Mouse (Mus musculus): ENCODE measurements around the gene Grin3b. TPM values are rescaled to one million over a fixed set of nuclear protein-coding genes. Genes with fewer than 3 reads are reported as not detected.

Grin3b gene
- total RNA-seq, 2 experiments from 2014 or later, result 0.25 to 0.28 TPM

DNA sequence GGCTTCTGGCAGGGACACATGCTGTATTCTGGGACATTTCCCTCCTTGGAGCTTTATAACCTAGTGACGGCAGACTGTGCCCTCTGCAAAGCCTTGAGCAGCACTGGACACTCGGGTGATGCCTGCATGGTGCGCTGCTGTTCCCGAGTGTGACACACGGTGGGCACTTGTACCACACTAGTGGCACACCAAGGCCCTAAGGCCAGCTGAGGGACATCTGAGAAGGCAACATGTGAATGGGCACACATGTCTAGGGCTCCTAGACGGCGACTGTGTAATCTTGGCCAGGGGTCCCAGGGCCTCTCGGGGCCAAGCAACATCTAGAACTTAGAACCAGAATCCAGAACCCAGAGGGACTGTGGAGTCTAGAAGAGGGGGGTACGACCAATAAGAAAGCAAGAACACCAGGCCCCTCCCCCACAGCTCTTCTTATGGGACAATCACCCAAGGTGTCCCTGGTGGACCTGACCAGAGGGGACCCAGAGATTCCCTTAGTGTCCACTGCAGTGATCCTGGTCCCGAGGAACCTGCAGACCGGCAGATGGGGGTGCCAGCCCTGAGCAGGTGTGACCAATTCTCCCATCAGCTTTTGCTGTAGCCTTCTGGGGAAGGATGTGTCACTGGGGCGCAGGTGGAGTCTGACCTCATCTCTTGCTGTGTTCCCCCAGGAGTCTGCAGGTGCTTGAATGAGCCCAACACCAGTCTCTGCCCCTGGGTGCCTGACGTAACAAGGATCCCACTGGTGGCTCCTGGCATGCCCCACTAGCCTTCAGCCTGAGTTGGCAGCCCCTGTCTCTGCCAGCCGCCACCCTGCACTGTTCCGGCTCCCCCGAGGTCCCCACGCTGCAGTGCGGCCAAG lies 40.3 kb upstream of the Grin3b start:
- H3K4me3 ChIP-seq, result no peak overlapping the region
- intact Hi-C loops (cut with DNase I), result no loop called here
- H3K27ac ChIP-seq, result no peak overlapping the region
- no peak for DNase-seq
- no peak for TF ChIP-seq CTCF (IDR thresholded peaks at IDR 0.05)

DNA sequence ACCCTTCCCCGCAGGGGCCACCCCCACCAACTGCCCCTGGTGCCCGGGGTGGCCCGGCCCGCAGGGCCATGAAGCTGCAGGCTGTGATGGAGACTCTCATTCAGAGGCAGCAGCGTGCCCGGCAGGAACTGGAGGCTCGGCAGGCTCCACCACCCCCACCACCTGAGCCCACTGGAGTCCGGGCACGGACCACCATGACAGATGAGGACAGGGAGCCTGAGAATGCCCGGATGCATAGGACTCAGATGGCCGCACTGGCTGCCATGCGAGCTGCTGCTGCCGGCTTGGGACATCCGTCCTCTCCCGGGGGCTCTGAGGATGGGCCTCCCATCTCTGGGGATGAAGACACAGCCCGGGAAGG lies 39.7 kb upstream of the Grin3b start:
- intact Hi-C loops (cut with DNase I), result no loop called here
- no peak for DNase-seq
- no peak overlapping the region for H3K27ac ChIP-seq
- H3K4me3 ChIP-seq, result no peak overlapping the region
- TF ChIP-seq CTCF (IDR thresholded peaks at IDR 0.05), result no peak

DNA sequence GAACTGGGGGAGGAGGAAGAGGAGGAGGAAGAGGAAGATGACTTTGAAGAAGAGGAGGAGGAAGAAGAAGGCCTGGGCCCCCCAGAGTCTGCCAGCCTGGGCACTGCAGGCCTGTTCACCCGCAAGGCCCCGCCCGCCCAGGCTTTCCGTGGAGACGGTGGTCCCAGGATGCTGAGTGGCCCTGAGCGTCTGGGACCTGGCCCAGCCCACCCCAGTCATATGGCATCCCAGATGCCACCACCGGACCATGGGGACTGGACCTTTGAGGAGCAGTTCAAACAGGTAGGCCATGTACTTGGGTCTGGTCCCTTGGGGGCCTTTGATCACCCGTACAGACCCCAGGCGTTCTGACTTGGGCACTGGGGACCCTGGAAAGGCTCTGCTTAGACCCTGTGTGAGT lies 38.7 kb upstream of the Grin3b start:
- no peak for DNase-seq
- intact Hi-C loops (cut with DNase I), result no loop called here
- Histone ChIP-seq H3K27ac (peak overlapping the region; percentile 77; the same call in 1 of the 2 replicates), H3K4me3 (no peak overlapping the region)
- TF ChIP-seq CTCF (IDR thresholded peaks at IDR 0.05), result no peak

DNA sequence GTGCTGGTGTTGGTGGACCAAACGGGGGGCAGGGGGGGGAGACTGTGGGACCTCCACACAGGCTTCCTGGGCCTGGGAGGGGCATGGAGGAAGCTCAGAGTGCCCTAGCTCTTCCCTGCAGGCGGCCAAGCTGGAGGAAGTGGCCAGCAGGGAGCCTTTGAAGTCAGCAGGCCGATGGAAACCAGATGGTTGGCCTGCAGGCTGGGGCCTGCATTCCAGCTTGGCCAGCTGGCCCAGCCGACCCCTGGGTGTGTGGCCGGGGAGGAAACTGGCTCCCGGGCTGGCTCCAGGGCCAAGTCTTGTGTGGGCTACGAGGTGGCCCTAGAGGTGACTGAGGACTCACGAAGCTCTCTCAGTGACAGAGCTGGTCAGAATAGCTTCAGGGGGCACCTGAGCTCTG lies 37.8 kb upstream of the Grin3b start:
- Histone ChIP-seq H3K4me3 (peak overlapping the region; percentile 1; the same call in 1 of the 2 replicates), H3K27ac (peak overlapping the region; percentile 77)
- no peak for TF ChIP-seq CTCF (IDR thresholded peaks at IDR 0.05)
- DNase-seq, result peak; percentile 88
- intact Hi-C loops (cut with DNase I), result no loop called here

DNA sequence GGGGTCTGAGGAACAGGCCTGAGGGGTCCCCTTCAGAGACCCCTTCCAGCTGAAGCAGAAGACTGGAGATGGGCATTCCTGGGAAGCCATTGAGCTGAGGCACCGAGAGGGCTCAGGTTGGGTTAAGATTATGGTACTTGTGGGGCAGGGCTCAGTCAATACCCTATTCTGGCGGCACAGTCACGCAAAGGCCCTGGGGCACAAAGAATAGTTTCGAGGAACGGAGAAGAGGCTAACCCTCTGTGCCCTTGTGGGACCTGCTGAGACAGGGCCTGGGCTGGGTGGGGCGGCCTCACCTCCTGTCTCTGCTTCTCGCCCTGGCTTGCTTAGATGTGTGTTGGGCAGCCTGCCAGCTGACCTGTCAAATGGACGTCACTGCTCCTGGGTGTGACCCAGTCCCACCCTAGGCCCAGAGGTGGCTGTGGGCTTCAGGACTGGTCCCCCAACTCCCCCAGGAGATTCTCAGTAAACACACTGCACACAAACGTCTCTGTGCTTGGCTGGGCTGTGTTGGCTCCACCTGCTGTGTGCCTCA lies 37.3 kb upstream of the Grin3b start:
- peak overlapping the region; percentile 1; the same call in 1 of the 2 replicates for H3K4me3 ChIP-seq
- H3K27ac ChIP-seq, result peak overlapping the region; percentile 77
- intact Hi-C loops (cut with DNase I), result no loop called here

DNA sequence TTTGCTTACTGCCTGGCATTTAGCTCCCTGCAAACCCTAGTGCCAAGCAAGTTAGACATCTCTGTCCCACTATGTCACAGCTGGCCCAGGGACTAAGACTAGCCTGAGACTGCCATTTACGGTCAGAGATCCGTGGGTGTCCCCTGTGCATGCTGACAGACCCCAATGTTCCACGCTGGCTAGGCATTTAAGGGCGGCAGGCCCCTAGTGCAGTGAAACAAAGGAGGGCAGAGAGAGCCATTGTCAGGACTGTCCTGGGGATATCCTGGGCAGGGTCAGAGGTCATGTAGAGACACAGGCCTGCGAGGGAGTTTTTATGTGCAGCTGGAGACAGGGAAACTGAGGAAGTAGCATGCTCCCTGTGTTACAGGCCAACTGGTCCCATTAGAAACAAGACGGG lies 36.7 kb upstream of the Grin3b start:
- DNase-seq, result no peak
- no peak for TF ChIP-seq CTCF (IDR thresholded peaks at IDR 0.05)
- intact Hi-C loops (cut with DNase I), result no loop called here
- Histone ChIP-seq H3K4me3 (peak overlapping the region; percentile 5), H3K27ac (peak overlapping the region; percentile 77)

More for the DNA sequence above, 37.3 kb upstream of the Grin3b start:
- TF ChIP-seq CTCF (IDR thresholded peaks at IDR 0.05), result no peak
- peak; percentile 52 for DNase-seq

DNA sequence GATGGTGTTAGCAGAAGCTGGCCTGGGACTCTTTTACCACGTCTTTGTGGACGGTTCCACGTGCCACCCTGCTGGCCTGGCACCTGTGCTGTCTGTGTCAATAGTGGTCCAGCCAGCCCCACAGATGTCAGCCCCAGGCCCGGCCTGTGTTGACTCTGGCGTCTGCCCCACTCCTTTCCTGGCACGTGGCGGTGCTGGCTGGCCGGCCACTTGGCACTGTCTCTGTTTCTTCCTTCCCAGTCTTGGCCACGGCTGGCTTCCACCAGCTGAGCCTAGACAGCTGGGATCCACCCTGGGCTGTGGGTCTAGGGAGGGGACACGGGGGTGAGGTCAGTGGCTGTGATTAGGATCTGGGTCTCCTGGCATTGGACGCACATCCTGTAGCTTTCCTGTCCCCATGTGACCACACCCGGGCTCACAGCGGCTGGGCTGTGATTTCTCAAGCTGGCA lies 36.2 kb upstream of the Grin3b start:
- H3K4me3 ChIP-seq, result peak overlapping the region; percentile 5

DNA sequence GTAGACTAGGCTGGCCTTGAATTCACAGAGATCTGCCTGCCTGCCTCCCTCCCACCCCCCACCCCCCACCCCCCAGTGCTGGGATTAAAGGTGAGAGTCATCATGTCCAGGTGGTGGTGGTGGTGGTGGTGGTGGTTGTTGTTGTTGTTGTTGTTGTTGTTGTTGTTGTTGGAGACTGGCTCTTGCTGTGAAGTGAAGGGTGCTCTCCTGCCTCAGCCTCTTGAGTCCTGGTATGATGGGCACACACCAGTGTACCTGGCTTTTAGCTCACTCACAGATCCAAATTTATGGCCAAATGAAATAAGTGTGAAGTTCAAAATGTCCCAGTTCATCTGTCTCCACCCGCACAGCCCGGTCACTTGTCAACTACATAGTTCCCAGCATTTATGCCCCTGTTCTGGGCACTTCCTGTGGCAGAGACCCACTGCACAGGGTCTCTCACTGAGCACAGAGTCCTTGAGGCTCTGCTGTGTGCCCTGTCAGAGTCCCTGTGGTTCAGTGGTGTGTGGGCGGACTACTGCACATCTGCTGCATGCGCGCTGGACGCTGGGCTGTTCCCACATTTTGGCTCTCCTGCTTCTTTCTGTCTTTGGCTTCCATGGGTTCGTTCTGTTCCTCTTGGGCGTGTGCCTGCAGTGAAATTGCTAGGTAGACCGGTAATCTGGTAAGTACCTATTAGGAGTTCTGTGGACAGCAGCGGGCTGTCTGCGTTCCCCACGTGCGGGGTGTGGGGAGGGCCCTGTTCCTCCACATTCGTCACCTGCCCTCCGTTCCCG lies 35.5 kb upstream of the Grin3b start:
- no peak for DNase-seq
- H3K4me3 ChIP-seq, result 0 out of 2 replicates have a peak overlapping the region, but pooled peaks have one; percentile 5
- intact Hi-C loops (cut with DNase I), result no loop called here
- peak overlapping the region; percentile 77 for H3K27ac ChIP-seq
- no peak for TF ChIP-seq CTCF (IDR thresholded peaks at IDR 0.05)

More for the DNA sequence above, 36.2 kb upstream of the Grin3b start:
- intact Hi-C loops (cut with DNase I), result no loop called here
- peak overlapping the region; percentile 77 for H3K27ac ChIP-seq
- no peak for TF ChIP-seq CTCF (IDR thresholded peaks at IDR 0.05)
- DNase-seq, result peak; percentile 96

DNA sequence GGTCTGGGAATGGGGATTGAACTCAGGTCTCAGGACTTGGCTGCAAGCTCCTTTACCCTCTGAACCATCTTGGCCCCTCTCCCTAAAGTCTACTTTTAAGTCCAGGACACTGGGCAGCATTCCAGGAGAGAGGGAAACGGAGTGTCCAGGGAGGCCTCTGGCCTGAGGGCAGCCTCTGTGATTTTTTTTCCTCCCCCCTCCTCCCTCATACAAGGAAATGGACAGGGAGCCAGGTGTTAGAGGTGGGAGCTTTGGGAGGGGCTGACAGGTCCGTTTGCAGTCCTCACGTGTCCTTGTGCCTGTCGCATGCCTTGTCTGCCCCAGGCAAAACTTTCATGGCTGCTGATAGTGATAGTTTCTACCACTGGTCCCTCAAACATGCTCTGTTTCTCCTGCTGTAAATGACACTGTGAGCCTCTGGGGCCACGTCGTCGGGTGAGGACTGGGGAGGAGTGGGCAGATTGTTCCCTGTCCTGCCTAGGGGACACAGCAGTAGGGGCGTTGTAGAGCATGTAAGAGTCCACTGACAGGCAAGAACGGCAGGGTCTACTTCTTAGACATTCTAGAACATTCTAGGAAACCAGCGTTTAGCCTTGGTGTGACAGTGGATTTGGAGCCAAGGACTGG lies 34.1 kb upstream of the Grin3b start:
- intact Hi-C loops (cut with DNase I), result loop anchor here (2.0 kb wide), 1 partner anchor 16 kb away; no protein-coding TSS in a partner anchor
- peak overlapping the region; percentile 63 for H3K27ac ChIP-seq
- peak overlapping the region; percentile 55 for H3K4me3 ChIP-seq
- TF ChIP-seq CTCF (IDR thresholded peaks at IDR 0.05), result no peak
- DNase-seq, result no peak

DNA sequence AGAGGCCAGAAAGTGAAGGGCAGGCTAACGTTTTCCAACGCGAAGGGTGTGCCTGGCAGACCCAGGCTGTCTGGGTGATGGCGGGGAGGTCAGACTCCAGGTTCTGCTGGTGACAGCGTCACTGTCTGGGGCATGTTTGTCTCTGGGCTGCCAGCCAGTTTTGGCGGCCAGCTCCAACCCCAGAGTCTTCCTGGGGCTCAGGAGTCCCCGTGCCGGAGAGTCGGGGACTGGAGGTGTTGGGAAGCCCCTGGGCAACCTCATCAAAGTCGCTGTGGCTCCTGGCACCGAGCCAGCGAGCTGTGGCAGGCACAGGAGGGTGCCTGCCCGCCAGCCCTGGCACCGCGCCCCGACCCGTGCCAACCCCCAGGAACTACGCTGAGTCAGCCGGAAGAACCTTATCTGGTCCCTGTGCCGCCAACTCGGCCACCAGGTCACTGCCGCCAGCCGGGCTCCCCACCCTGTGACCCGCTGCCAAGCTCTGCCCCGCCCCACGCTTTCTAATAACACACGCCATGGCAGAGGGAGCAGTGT lies 33.5 kb upstream of the Grin3b start:
- DNase-seq, result peak; percentile 88
- Histone ChIP-seq H3K4me3 (peak overlapping the region; percentile 55), H3K27ac (peak overlapping the region; percentile 63)
- intact Hi-C loops (cut with DNase I), result loop anchor here (2.0 kb wide), 1 partner anchor 16 kb away; no protein-coding TSS in a partner anchor
- TF ChIP-seq CTCF (IDR thresholded peaks at IDR 0.05), result no peak

DNA sequence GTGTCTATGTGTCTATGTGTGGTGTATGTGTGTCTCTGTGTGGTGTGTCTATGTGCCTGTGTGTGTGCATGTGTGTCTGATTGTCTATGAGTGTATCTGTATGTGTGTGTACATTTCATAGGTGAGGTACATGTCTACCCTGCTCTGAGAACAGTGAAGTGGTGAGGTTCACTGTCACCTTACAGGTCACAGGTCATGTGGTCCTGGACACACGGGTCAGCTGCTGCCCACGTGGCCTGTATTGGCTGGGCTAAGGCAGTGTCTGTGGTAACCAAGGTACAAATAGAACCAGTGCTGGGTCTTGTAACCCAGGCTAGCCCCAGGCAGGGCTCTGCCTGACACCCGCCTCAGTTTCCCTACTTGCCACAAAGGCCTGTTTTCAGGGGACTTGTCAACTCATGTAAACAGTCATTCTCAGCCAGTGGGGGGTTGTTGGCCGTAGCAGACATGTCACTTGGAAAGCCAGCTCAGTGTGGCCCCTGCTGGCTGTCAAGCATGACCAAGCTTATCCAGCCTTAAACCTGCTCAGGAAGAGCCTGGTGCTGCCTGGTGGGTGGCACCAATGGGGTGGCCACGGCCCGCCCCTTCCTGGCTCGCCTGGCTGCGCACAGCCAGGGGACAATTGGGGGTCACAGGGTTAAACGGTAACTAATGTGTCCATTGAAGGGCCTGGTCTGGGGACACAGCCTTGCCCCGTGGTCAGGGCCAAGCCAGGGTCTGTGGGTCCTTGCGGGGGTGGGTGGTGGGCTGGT lies 32.6 kb upstream of the Grin3b start:
- Histone ChIP-seq H3K4me3 (no peak overlapping the region), H3K27ac (no peak overlapping the region)
- DNase-seq, result no peak
- TF ChIP-seq CTCF (IDR thresholded peaks at IDR 0.05), result no peak
- intact Hi-C loops (cut with DNase I), result loop anchor here (2.0 kb wide), 1 partner anchor 15 kb away; no protein-coding TSS in a partner anchor

All from gastrocnemius, adult 2 months (tissue).